Mouse (Mus musculus): ENCODE results near the gene Ms4a4b.
"Not testable (repeated sequence)": the region's sequence is repeated elsewhere in the genome, so short reads cannot be mapped to it uniquely, and the experiment has no call there.

Gene Ms4a4b

GRCm38 (mm10) chr19:11491406-11492189 lies 48.2 kb downstream of the Ms4a4b start:
- DNase-seq, result no peak

GRCm38 (mm10) chr19:11492671-11493070 lies 49.3 kb downstream of the Ms4a4b start:
- DNase-seq, result no peak

- no peak for DNase-seq
These were observed 51.2 kb downstream of the Ms4a4b start for GRCm38 (mm10) chr19:11494519-11494918.

- DNase-seq, result no peak
These were observed 53.0 kb downstream of the Ms4a4b start for GRCm38 (mm10) chr19:11496361-11496760.

- DNase-seq, result not testable (repeated sequence)
These were observed 53.9 kb downstream of the Ms4a4b start for GRCm38 (mm10) chr19:11497300-11497699.

GRCm38 (mm10) chr19:11500796-11501195 lies 57.4 kb downstream of the Ms4a4b start:
- no peak for DNase-seq

- DNase-seq, result no peak
These were observed 58.0 kb downstream of the Ms4a4b start for GRCm38 (mm10) chr19:11501326-11501725.

GRCm38 (mm10) chr19:11504857-11505256 lies 61.5 kb downstream of the Ms4a4b start:
- no peak for DNase-seq

- no peak for DNase-seq
These were observed 70.1 kb downstream of the Ms4a4b start for GRCm38 (mm10) chr19:11513458-11513857.

GRCm38 (mm10) chr19:11516246-11516645 lies 72.9 kb downstream of the Ms4a4b start, which contains the start of gene Ms4a6b:
Gene Ms4a6b (plus strand): TSS chr19:11516512.
- no peak for DNase-seq
